Mouse (Mus musculus): Measurements from ENCODE around the gene Map3k7. TPM values are rescaled to one million over a fixed set of nuclear protein-coding genes. Genes with fewer than 3 reads are reported as not detected.

Map3k7 gene
- polyA plus RNA-seq, 1 experiment from 2014 or later, result 14.4 TPM

DNA sequence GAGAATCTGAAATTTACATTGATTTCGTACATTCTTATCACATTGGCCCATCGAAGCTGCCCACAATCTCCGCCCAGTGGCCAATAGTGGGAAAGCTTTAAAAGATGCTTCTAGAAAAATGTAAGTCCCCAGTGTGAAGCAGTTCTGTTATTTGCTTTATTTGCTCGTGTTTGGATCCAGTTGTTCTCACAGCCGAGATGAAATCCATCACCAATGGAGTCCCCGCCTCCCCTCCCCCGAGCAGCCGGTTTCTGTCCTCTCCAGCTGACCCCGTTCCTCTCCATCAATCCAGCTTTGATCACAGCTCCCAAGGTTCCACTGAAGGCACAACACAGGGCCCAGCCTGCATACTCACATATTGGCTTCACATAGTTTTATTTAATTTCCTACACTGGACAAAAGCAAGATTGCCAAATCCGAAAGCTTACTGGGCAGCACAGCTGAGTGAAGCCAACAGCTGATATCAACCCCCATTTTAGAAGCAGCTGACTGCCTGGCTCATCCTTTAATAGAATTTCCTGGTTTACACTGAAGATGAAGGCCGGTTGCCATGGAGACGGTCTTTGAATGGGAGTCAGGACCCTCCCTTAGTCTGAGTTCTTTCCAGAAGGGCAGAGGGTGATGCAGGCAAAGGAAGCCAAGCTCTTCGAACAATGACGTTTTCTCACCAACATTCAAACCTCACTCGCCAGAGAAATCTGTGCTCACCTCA, 78.0 kb downstream of the Map3k7 start:
- Histone ChIP-seq H3K4me3 (ENCODE audit: low read length) (no peak overlapping the region), H3K27ac (ENCODE audit: low read depth, low read length) (no peak overlapping the region), H3K4me1 (ENCODE audit: control insufficient read depth, insufficient read depth, low read depth, low read length) (peaks cover 8% of the 10 kb centered on the region), H3K9me3 (ENCODE audit: control insufficient read depth, low read length) (no peaks in the 10 kb centered on the region), H3K36me3 (ENCODE audit: control insufficient read depth, insufficient read depth, low read length) (no peaks in the 10 kb centered on the region), H3K9ac (ENCODE audit: low read depth, low read length) (no peak overlapping the region), H3K27me3 (replicated peaks; ENCODE audit: control insufficient read depth, insufficient read depth, low read length) (no peaks in the 10 kb centered on the region), H3K4me2 (ENCODE audit: low read length) (no peak overlapping the region)
- WGBS, result 31% methylated on average over 15 of the region's 15 CpGs
- ATAC-seq, result peak; percentile 85

DNA sequence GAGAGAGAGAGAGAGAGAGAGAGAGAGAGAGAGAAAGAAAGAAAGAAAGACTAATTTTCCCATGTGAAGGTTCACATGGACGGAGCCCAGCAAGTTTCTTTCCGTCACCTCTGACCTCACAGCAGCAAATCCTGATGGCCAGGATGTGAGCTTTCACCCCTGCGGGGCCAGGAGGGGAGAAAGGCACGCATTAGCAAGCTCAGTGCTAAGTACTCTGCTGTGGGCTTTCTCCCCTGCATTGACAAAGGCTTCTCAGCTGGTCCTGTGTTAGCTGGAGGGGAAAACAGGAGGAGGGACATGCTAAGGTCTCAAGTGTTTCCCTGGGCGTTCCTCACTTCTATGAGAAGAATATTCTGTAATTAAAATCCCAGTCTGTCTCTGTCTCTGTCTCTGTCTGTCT, 81.3 kb downstream of the Map3k7 start:
- no peak overlapping the region for H3K4me3 ChIP-seq (ENCODE audit: low read length)
- H3K36me3 ChIP-seq (ENCODE audit: control insufficient read depth, insufficient read depth, low read length), result no peaks in the 10 kb centered on the region
- 20% methylated on average over 5 of the region's 5 CpGs for WGBS
- H3K4me2 ChIP-seq (ENCODE audit: low read length), result no peak overlapping the region
- no peak overlapping the region for H3K27ac ChIP-seq (ENCODE audit: low read depth, low read length)
- no peaks in the 10 kb centered on the region for H3K9me3 ChIP-seq (ENCODE audit: control insufficient read depth, low read length)
- no peak for ATAC-seq
- H3K9ac ChIP-seq (ENCODE audit: low read depth, low read length), result no peak overlapping the region
- H3K27me3 ChIP-seq (replicated peaks; ENCODE audit: control insufficient read depth, insufficient read depth, low read length), result no peaks in the 10 kb centered on the region
- peaks cover 11% of the 10 kb centered on the region for H3K4me1 ChIP-seq (ENCODE audit: control insufficient read depth, insufficient read depth, low read depth, low read length)

DNA sequence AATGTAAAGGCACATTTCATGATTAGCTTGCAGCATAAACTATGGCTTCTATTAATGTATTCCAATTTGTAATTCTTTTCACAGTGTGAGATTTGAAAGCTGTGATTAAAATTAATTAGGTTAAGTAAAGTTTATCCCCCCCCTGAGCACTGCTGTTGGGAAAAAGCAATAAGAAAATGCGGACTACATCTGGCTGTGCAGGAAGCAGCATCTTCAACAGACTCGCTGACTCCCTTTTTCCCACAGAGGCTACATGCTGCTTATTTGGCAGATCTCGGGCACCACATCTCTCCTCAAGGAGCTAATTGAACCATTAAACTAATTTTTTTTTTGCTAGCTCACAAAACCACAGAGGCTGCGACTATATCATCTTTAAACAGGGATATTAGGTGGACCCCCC, 85.9 kb downstream of the Map3k7 start:
- 35% methylated on average over 4 of the region's 4 CpGs for WGBS
- Histone ChIP-seq H3K27ac (ENCODE audit: low read depth, low read length) (no peak overlapping the region), H3K27me3 (replicated peaks; ENCODE audit: control insufficient read depth, insufficient read depth, low read length) (no peaks in the 10 kb centered on the region), H3K9me3 (ENCODE audit: control insufficient read depth, low read length) (no peaks in the 10 kb centered on the region), H3K9ac (ENCODE audit: low read depth, low read length) (no peak overlapping the region), H3K4me1 (ENCODE audit: control insufficient read depth, insufficient read depth, low read depth, low read length) (peaks cover 4% of the 10 kb centered on the region), H3K4me2 (ENCODE audit: low read length) (no peak overlapping the region; the same call in 1 of the 2 replicates), H3K4me3 (ENCODE audit: low read length) (no peak overlapping the region), H3K36me3 (ENCODE audit: control insufficient read depth, insufficient read depth, low read length) (no peaks in the 10 kb centered on the region)
- ATAC-seq, result peak; percentile 66

DNA sequence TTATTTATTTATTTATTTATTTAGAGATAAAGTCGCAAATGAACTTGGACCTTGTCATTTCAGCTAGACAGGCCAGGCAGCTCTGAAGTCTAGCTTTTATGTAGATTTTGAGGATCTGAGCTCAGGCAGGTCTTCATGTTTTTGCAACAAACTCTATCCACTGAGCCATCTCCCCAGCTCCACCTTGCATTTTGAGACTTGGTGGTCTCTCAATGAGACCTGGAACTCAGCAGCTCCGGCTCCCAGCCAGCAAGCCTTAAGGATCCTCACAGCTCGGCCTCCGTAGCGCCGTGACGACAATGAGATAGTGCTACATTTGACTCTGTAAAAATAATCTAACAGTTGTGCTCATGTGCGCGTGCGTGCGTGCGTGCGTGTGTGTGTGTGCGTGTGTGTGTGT, 89.3 kb downstream of the Map3k7 start:
- Histone ChIP-seq H3K36me3 (ENCODE audit: control insufficient read depth, insufficient read depth, low read length) (no peaks in the 10 kb centered on the region), H3K4me3 (ENCODE audit: low read length) (no peak overlapping the region), H3K4me1 (ENCODE audit: control insufficient read depth, insufficient read depth, low read depth, low read length) (peaks cover 13% of the 10 kb centered on the region), H3K4me2 (ENCODE audit: low read length) (no peak overlapping the region), H3K9ac (ENCODE audit: low read depth, low read length) (no peak overlapping the region), H3K27me3 (replicated peaks; ENCODE audit: control insufficient read depth, insufficient read depth, low read length) (no peaks in the 10 kb centered on the region), H3K27ac (ENCODE audit: low read depth, low read length) (no peak overlapping the region), H3K9me3 (ENCODE audit: control insufficient read depth, low read length) (no peaks in the 10 kb centered on the region)
- ATAC-seq, result no peak
- WGBS, result 94% methylated on average over 14 of the region's 14 CpGs

DNA sequence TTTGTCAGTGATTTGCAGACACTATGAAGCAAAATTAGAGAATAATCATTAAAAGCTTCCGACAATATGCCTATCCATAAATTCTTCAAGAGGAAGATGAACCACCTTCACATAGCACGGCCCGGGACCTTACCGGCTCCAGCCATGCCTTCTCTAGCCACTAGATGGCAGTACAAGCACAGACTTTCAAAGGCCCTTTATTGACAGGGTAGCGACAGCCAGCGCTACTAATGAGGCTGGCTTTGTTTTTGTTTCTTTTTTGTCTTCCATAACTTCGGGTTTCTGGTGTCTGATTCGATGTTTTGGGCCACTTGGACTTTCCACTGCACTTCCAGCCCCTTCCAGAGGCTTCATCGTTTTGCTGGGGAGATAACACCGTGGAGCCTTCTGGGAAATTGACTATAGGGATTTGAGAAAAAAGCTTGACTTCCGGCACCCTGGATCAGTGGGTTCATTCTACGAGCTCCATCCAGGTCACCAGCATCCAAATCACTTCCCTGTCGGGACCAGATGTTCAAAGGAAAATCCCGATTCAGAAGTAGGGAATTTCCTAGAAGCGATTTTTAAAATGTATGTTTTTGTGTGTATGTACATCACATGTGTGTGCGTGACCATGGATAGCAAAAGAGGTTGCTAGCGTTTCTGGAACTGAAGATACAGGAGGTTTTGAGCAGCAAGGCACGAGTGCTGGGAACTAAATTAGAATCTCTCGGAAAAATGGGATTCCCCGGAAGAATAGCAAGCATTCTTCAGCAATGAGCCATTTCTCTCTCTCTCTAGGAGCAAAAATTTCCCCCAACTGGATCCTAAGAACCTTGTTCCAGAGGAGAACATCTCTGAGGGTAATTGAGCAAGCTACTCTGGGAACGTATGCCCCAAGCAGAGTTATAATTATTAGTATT, 91.5 kb downstream of the Map3k7 start:
- H3K4me2 ChIP-seq (ENCODE audit: low read length), result peak overlapping the region; percentile 74
- ATAC-seq, result peak; percentile 92
- no peaks in the 10 kb centered on the region for H3K27me3 ChIP-seq (replicated peaks; ENCODE audit: control insufficient read depth, insufficient read depth, low read length)
- WGBS, result 19% methylated on average over 21 of the region's 21 CpGs
- no peak overlapping the region; the same call in 1 of the 2 replicates for H3K27ac ChIP-seq (ENCODE audit: low read depth, low read length)
- H3K9me3 ChIP-seq (ENCODE audit: control insufficient read depth, low read length), result no peaks in the 10 kb centered on the region
- peak overlapping the region; percentile 56 for H3K9ac ChIP-seq (ENCODE audit: low read depth, low read length)
- H3K4me3 ChIP-seq (ENCODE audit: low read length), result peak overlapping the region; percentile 45
- H3K36me3 ChIP-seq (ENCODE audit: control insufficient read depth, insufficient read depth, low read length), result no peaks in the 10 kb centered on the region
- H3K4me1 ChIP-seq (ENCODE audit: control insufficient read depth, insufficient read depth, low read depth, low read length), result peaks cover 10% of the 10 kb centered on the region

DNA sequence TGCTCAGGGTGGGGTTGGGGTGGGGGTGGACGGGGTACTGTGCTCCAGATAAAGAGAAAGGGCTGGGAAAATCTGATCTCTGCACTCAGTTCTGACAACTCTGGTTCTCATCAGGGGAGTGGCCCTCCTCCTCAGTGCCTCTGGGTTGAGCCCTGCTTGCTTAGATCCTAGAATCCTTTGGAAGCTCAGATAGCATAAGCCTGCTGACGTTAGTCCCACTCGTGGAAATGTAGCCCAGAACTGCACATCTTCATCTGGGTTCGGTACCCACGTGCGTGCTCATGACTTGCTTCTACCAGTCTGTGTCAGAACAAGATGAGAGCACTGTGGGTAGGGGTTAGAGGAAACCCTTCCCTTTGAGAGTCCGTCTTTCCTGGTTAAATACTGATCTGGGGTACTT, 92.5 kb downstream of the Map3k7 start:
- Histone ChIP-seq H3K27ac (ENCODE audit: low read depth, low read length) (no peak overlapping the region), H3K4me1 (ENCODE audit: control insufficient read depth, insufficient read depth, low read depth, low read length) (peaks cover 10% of the 10 kb centered on the region), H3K36me3 (ENCODE audit: control insufficient read depth, insufficient read depth, low read length) (no peaks in the 10 kb centered on the region), H3K9me3 (ENCODE audit: control insufficient read depth, low read length) (no peaks in the 10 kb centered on the region), H3K4me3 (ENCODE audit: low read length) (no peak overlapping the region), H3K27me3 (replicated peaks; ENCODE audit: control insufficient read depth, insufficient read depth, low read length) (no peaks in the 10 kb centered on the region), H3K9ac (ENCODE audit: low read depth, low read length) (no peak overlapping the region), H3K4me2 (ENCODE audit: low read length) (no peak overlapping the region)
- WGBS, result 74% methylated on average over 7 of the region's 7 CpGs
- ATAC-seq, result peak; percentile 15; the same call in 1 of the 2 replicates

DNA sequence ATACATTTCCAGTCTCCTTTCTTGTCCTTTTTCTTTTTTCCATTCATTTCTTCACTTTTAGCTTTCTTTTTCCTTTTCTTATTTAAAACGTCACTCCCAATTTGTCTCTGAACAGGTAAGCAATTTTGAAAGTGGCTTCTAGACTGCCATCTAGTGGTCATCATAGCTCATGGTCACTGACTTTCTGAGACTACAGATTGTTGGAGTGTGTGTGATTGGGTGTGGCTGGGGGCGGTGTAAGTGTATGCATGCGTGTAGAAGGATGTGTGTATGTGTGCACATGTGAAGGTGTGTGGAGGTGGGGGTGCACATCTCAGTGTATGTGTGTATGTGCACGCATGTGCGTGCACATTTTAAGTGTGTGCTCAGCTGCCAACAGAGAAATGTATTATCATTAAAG, 93.2 kb downstream of the Map3k7 start:
- H3K27ac ChIP-seq (ENCODE audit: low read depth, low read length), result no peak overlapping the region
- no peak overlapping the region for H3K4me3 ChIP-seq (ENCODE audit: low read length)
- no peak overlapping the region for H3K4me2 ChIP-seq (ENCODE audit: low read length)
- H3K9ac ChIP-seq (ENCODE audit: low read depth, low read length), result no peak overlapping the region
- H3K36me3 ChIP-seq (ENCODE audit: control insufficient read depth, insufficient read depth, low read length), result no peaks in the 10 kb centered on the region
- WGBS, result 45% methylated on average over 5 of the region's 5 CpGs
- peak; percentile 60 for ATAC-seq
- H3K9me3 ChIP-seq (ENCODE audit: control insufficient read depth, low read length), result no peaks in the 10 kb centered on the region
- peaks cover 10% of the 10 kb centered on the region for H3K4me1 ChIP-seq (ENCODE audit: control insufficient read depth, insufficient read depth, low read depth, low read length)
- H3K27me3 ChIP-seq (replicated peaks; ENCODE audit: control insufficient read depth, insufficient read depth, low read length), result no peaks in the 10 kb centered on the region

DNA sequence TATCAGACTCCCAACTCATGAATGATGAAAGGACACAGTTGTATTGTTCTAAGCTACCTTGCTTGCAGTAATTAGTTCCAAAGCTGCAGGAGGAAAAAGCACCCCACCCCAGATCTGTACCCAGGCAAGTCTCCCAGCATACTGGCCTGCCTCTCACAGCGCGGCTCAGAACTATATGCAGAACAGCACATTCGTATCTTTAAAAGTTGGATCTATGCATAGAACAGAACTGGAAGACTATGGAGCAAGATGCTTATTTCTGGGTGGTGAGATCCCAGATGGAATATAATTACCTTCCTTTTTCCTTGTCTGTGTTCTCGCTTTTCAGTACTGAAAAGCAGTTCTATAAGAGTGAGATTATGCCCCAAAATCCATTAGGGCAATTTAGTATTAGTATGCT, 96.8 kb downstream of the Map3k7 start:
- Histone ChIP-seq H3K27ac (ENCODE audit: low read depth, low read length) (no peak overlapping the region), H3K4me2 (ENCODE audit: low read length) (no peak overlapping the region), H3K27me3 (replicated peaks; ENCODE audit: control insufficient read depth, insufficient read depth, low read length) (no peaks in the 10 kb centered on the region), H3K4me1 (ENCODE audit: control insufficient read depth, insufficient read depth, low read depth, low read length) (peaks cover 2% of the 10 kb centered on the region), H3K9ac (ENCODE audit: low read depth, low read length) (no peak overlapping the region), H3K9me3 (ENCODE audit: control insufficient read depth, low read length) (no peaks in the 10 kb centered on the region), H3K36me3 (ENCODE audit: control insufficient read depth, insufficient read depth, low read length) (no peaks in the 10 kb centered on the region), H3K4me3 (ENCODE audit: low read length) (no peak overlapping the region)
- WGBS, result 94% methylated on average over 4 of the region's 4 CpGs
- no peak for ATAC-seq

DNA sequence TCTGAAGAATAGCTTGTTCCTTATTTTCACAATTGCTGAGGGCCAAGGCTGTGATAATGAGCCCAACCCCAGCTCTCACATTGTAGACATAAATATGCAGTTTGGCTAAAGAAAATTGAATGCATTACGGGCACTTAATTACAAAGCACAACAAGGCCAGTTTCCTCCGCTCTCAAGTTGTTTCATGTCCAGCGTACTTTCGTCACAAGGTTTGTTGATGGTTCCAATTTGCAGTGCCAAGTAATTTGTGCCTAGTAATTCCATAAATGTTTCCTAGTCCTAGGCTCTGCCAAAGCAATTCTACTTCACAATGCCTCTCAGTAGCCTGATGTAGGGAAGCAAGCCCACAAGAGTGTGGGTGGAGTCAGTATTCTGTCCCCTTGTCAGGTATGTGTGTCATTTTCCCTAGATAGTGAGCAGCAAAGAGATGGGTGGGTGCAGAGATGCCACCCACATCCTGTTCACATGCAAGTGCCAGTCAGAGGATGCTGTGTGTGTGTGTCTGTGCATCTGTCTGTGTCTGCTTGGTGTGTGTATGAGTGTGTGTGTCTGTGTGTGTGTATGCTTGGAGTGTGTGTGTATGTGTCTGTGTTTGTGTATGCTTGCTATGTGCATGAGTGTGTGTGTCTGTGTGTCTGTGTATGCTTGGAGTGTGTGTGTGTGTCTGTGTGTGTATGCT, 98.6 kb downstream of the Map3k7 start:
- H3K4me2 ChIP-seq (ENCODE audit: low read length), result no peak overlapping the region
- H3K27me3 ChIP-seq (replicated peaks; ENCODE audit: control insufficient read depth, insufficient read depth, low read length), result no peaks in the 10 kb centered on the region
- no peak for ATAC-seq
- no peaks in the 10 kb centered on the region for H3K4me1 ChIP-seq (ENCODE audit: control insufficient read depth, insufficient read depth, low read depth, low read length)
- no peaks in the 10 kb centered on the region for H3K36me3 ChIP-seq (ENCODE audit: control insufficient read depth, insufficient read depth, low read length)
- no peak overlapping the region for H3K4me3 ChIP-seq (ENCODE audit: low read length)
- H3K27ac ChIP-seq (ENCODE audit: low read depth, low read length), result no peak overlapping the region
- H3K9ac ChIP-seq (ENCODE audit: low read depth, low read length), result no peak overlapping the region
- H3K9me3 ChIP-seq (ENCODE audit: control insufficient read depth, low read length), result no peaks in the 10 kb centered on the region
- 62% methylated on average over 4 of the region's 4 CpGs for WGBS

All from hindbrain, embryonic 16.5 days (tissue).